Mouse (Mus musculus) liver, embryonic 14.5 days (tissue): Measurements from ENCODE around the gene Ptafr. TPM values are rescaled to one million over a fixed set of nuclear protein-coding genes. Genes with fewer than 3 reads are reported as not detected.

Source experiments
- ATAC-seq: fragments of 200-750 bp; cut with Nextera tagmentation; 2 replicates; pipeline ENCODE4 v1.8.0; 2017; ENCODE audit warnings: moderate number of reproducible peaks, mild to moderate bottlenecking, moderate library complexity; ENCODE audit not compliant: insufficient read depth
- DNase-seq, 3 experiments: peaks; one replicate each; pipeline ENCODE4 v3.0.0-alpha.2; 2012 to 2013; ENCODE audit warnings: low read depth in 3 of 3, low spot score in 3 of 3
- H3K27ac ChIP-seq: fragments of 300-500 bp; sonication (generic); 2 replicates; pipeline ENCODE4 v1.5.1; 2014; ENCODE audit warnings: moderate library complexity, mild to moderate bottlenecking, control low read depth, inconsistent platforms
- H3K27me3 ChIP-seq: fragments of 300-500 bp; sonication (generic); 2 replicates; pipeline ENCODE4 v1.6.1; 2014; ENCODE audit warnings: mild to moderate bottlenecking, low read length, moderate library complexity; ENCODE audit not compliant: control insufficient read depth, insufficient read depth
- H3K36me3 ChIP-seq: fragments of 300-500 bp; sonication (generic); replicated peaks from 2 replicates; pipeline ENCODE4 v1.6.1; 2014; ENCODE audit warnings: low read depth; ENCODE audit not compliant: control insufficient read depth, insufficient read depth
- H3K4me1 ChIP-seq, 2 experiments: fragments of 200-500 bp in 1 of 2; fragments of 300-500 bp in 1 of 2; sonication (generic) in 1 of 2; replicated peaks; 2 replicates each; pipeline ENCODE4 v1.6.1; 2012 to 2014; ENCODE audit warnings: antibody characterized with exemption in 1 of 2, inconsistent platforms in 1 of 2, low read length in 1 of 2; ENCODE audit not compliant: control insufficient read depth in 2 of 2, insufficient read depth in 2 of 2
- H3K4me2 ChIP-seq: fragments of 300-500 bp; sonication (generic); 2 replicates; pipeline ENCODE4 v1.6.1; 2014; ENCODE audit warnings: low read depth, mild to moderate bottlenecking, control low read depth, moderate library complexity
- H3K4me3 ChIP-seq, 2 experiments: fragments of 200-500 bp in 1 of 2; fragments of 300-500 bp in 1 of 2; sonication (generic) in 1 of 2; 2 replicates each; pipeline ENCODE4 v1.5.1; 2012 to 2014; ENCODE audit warnings: low read depth in 2 of 2, low read length in 2 of 2, mild to moderate bottlenecking in 2 of 2, control low read depth in 1 of 2, inconsistent platforms in 1 of 2, moderate library complexity in 1 of 2; ENCODE audit not compliant: insufficient read depth in 1 of 2
- H3K9ac ChIP-seq: fragments of 300-500 bp; sonication (generic); replicated peaks from 2 replicates; pipeline ENCODE4 v1.6.1; 2014; ENCODE audit warnings: mild to moderate bottlenecking, control low read depth, moderate library complexity
- H3K9me3 ChIP-seq: fragments of 300-500 bp; sonication (generic); 2 replicates; pipeline ENCODE4 v1.6.1; 2016; ENCODE audit warnings: low read length, mixed read lengths; ENCODE audit not compliant: control insufficient read depth
- CTCF ChIP-seq: IDR thresholded peaks from 2 replicates; pipeline ENCODE4 v1.5.1; 2016; ENCODE audit warnings: antibody characterized with exemption, low read depth, control low read depth
- EP300 ChIP-seq: IDR thresholded peaks from 2 replicates; pipeline ENCODE4 v1.6.1; 2016; ENCODE audit warnings: antibody characterized with exemption, low read depth
- WGBS: fragments of 180-500 bp; shearing (Covaris S2); extraction: QIAGEN DNeasy Blood & Tissue Kit; methylation state at CpG from one replicate; pipeline ENCODE4 v1.1.7; 2014; ENCODE audit not compliant: insufficient replicate concordance; 5-methylcytosine and 5-hydroxymethylcytosine counted together
- polyA plus RNA-seq, 2 experiments: library from polyadenylated mRNA; depleted of rRNA in 1 of 2; stranded (reverse) in 1 of 2; unstranded in 1 of 2; fragments of >200 nt; fragmentation: Nextera tagmentation in 1 of 2; extraction: Ambion mirVana in 1 of 2; gene quantifications; 2 replicates each; pipeline versions ENCODE4 v1.2.1 to v1.2.3; 2012 to 2014

Ptafr gene
- polyA plus RNA-seq, 2 experiments: 0.25 to 0.61 TPM

GRCm38 (mm10) chr4:132605816-132606215 is 41.9 kb downstream of the Ptafr start:
- H3K4me3 ChIP-seq: no peak overlapping the region
- H3K4me1 ChIP-seq: no peaks in the 10 kb centered on the region
- H3K4me2 ChIP-seq: no peak overlapping the region
- H3K27ac ChIP-seq: no peak overlapping the region
- TF ChIP-seq EP300 (no peak), CTCF (no peak)
- no peaks in the 10 kb centered on the region for H3K9me3 ChIP-seq
- no peaks in the 10 kb centered on the region for H3K36me3 ChIP-seq
- no peaks in the 10 kb centered on the region; the same call in 1 of the 2 replicates for H3K27me3 ChIP-seq
- ATAC-seq: no peak
- no peak overlapping the region for H3K9ac ChIP-seq
- WGBS: 26% methylated on average over 5 of the region's 5 CpGs
- no peak for DNase-seq

- H3K4me1 ChIP-seq: no peaks in the 10 kb centered on the region
Measured at GRCm38 (mm10) chr4:132608147-132608546, 44.3 kb downstream of the Ptafr start.

GRCm38 (mm10) chr4:132610301-132610984 is 46.6 kb downstream of the Ptafr start:
- WGBS: 59% methylated on average over 3 of the region's 3 CpGs
- no peaks in the 10 kb centered on the region for H3K4me1 ChIP-seq
- H3K4me2 ChIP-seq: no peak overlapping the region
- H3K4me3 ChIP-seq: no peak overlapping the region
- TF ChIP-seq CTCF (no peak), EP300 (no peak)
- H3K36me3 ChIP-seq: no peaks in the 10 kb centered on the region
- H3K27me3 ChIP-seq: no peaks in the 10 kb centered on the region; the same call in 1 of the 2 replicates
- H3K9ac ChIP-seq: no peak overlapping the region
- no peak for DNase-seq
- H3K9me3 ChIP-seq: no peaks in the 10 kb centered on the region; the same call in 1 of the 2 replicates
- ATAC-seq: no peak
- no peak overlapping the region for H3K27ac ChIP-seq

More at GRCm38 (mm10) chr4:132608147-132608546, 44.3 kb downstream of the Ptafr start:
- H3K4me3 ChIP-seq: no peak overlapping the region
- no peak for ATAC-seq
- TF ChIP-seq CTCF: no peak
- no peak for TF ChIP-seq EP300
- no peaks in the 10 kb centered on the region for H3K9me3 ChIP-seq
- DNase-seq: no peak
- WGBS: 59% methylated on average over 4 of the region's 4 CpGs
- no peak overlapping the region for H3K4me2 ChIP-seq
- H3K27me3 ChIP-seq: no peaks in the 10 kb centered on the region; the same call in 1 of the 2 replicates
- no peaks in the 10 kb centered on the region for H3K36me3 ChIP-seq
- H3K9ac ChIP-seq: no peak overlapping the region
- no peak overlapping the region for H3K27ac ChIP-seq

- TF ChIP-seq EP300 (no peak), CTCF (no peak)
- no peak overlapping the region for H3K4me2 ChIP-seq
- no peaks in the 10 kb centered on the region for H3K4me1 ChIP-seq
- H3K27me3 ChIP-seq: no peaks in the 10 kb centered on the region; the same call in 1 of the 2 replicates
- H3K9me3 ChIP-seq: no peaks in the 10 kb centered on the region; the same call in 1 of the 2 replicates
- H3K27ac ChIP-seq: no peak overlapping the region
- 71% methylated on average over 8 of the region's 8 CpGs for WGBS
- DNase-seq: no peak
- no peak overlapping the region for H3K9ac ChIP-seq
- ATAC-seq: no peak
- H3K4me3 ChIP-seq: no peak overlapping the region
- no peaks in the 10 kb centered on the region for H3K36me3 ChIP-seq
Measured at GRCm38 (mm10) chr4:132611320-132611719, 47.5 kb downstream of the Ptafr start.

GRCm38 (mm10) chr4:132617873-132618272 is 54.0 kb downstream of the Ptafr start:
- WGBS: 57% methylated on average over 6 of the region's 6 CpGs

More at GRCm38 (mm10) chr4:132617873-132618272, 54.0 kb downstream of the Ptafr start:
- peaks cover 2 to 3% of the 10 kb centered on the region in 2 experiments; a peak in 1 of 4 replicates for H3K4me1 ChIP-seq
- no peaks in the 10 kb centered on the region; the same call in 1 of the 2 replicates for H3K9me3 ChIP-seq
- H3K4me3 ChIP-seq: no peak overlapping the region
- no peak for ATAC-seq
- no peaks in the 10 kb centered on the region for H3K36me3 ChIP-seq
- TF ChIP-seq CTCF: no peak
- TF ChIP-seq EP300: no peak
- H3K27me3 ChIP-seq: no peaks in the 10 kb centered on the region
- H3K9ac ChIP-seq: no peak overlapping the region
- H3K4me2 ChIP-seq: no peak overlapping the region
- H3K27ac ChIP-seq: no peak overlapping the region
- no peak for DNase-seq
